Comparison of ENCODE assay signal across 15 mouse cellular contexts in genomic region chr6:51757131-51757530, GRCm38 (mm10).
DNase-seq lines count a peak whose midpoint lies in the region; ATAC-seq lines count a peak whose summit lies in the region.
"Had no signal": no experiment of that assay in that cellular context is flagged by ENCODE, and none has a peak within 500 bp of the region (broad histone marks: within the 10 kb centered on the region; RNA-seq: fewer than 3 reads in every experiment).

No protein-coding gene starts in this region.

- peak; percentile 42 for DNase-seq in cerebellum, adult 9-11 months
- no peak for DNase-seq in cerebellum, adult 11 months
- DNase-seq in left cerebral cortex, postnatal 4 days = peak; percentile 59
- DNase-seq in left cerebral cortex, adult 8-10 months (ENCODE audit: low spot score in 2 of 2) = no peak
- peak; percentile 69 for DNase-seq in adrenal gland, postnatal 10 days
- DNase-seq in skeletal muscle tissue, adult 2 months (ENCODE audit: low read depth, low spot score) = peak; percentile 7
- DNase-seq in layer of hippocampus, postnatal 14 days (ENCODE audit: low spot score in 2 of 2) = no peak
- DNase-seq: gastrocnemius, postnatal 25 days; liver, embryonic 13.5 days; lung, postnatal 4 days; right cerebral cortex, postnatal 25 days; thymus, adult 18-20 months had no signal

- intact Hi-C loops in left cerebral cortex, postnatal 4 days (cut with DNase I) = no loop called here

- ATAC-seq in erythroid progenitor cell, adult 5-6 weeks (replicated peaks; ENCODE audit: low FRiP score, poor library complexity, severe bottlenecking) = no peak
- ATAC-seq: forebrain, embryonic 14.5 days; intestine, embryonic 15.5 days had no signal

Comparison
In these comparisons a context has a peak if more than half of its experiments do, and no peak if none do; other contexts are left out.
1. DNase-seq: peak in cerebellum, adult 9-11 months (single experiment), left cerebral cortex, postnatal 4 days (single experiment), adrenal gland, postnatal 10 days (single experiment) and skeletal muscle tissue, adult 2 months (single experiment); none in cerebellum, adult 11 months (single experiment), left cerebral cortex, adult 8-10 months (0 of 2) and layer of hippocampus, postnatal 14 days (0 of 2).